Mouse (Mus musculus) spleen, adult 2 months (tissue): Measurements from ENCODE around the gene Sec61a1.

Source experiments
- CTCF ChIP-seq: fragments of 200-500 bp; IDR thresholded peaks from 2 replicates; pipeline ENCODE4 v1.5.1; 2011; ENCODE audit warnings: mild to moderate bottlenecking, inconsistent platforms; ENCODE audit not compliant: insufficient read depth, insufficient read length, insufficient replicate concordance; ENCODE audit errors: extremely low read depth
- POLR2A ChIP-seq: fragments of 200-500 bp; IDR thresholded peaks from 2 replicates; pipeline ENCODE4 v1.6.1; 2011; ENCODE audit warnings: low read depth, low read length, inconsistent platforms

GRCm38 (mm10) chr6:88549916-88550315 is 31.2 kb upstream of the Sec61a1 start:
- no peak for TF ChIP-seq POLR2A
- TF ChIP-seq CTCF = no peak
